Mouse (Mus musculus): ENCODE measurements around the gene Hist1h2bj. TPM values are rescaled to one million over a fixed set of nuclear protein-coding genes. Genes with fewer than 3 reads are reported as not detected.
"Not testable (repeated sequence)": the region's sequence is repeated elsewhere in the genome, so short reads cannot be mapped to it uniquely, and the experiment has no call there.

Gene Hist1h2bj
- polyA plus RNA-seq, 1 experiment from 2014 or later = 7.0 TPM

DNA sequence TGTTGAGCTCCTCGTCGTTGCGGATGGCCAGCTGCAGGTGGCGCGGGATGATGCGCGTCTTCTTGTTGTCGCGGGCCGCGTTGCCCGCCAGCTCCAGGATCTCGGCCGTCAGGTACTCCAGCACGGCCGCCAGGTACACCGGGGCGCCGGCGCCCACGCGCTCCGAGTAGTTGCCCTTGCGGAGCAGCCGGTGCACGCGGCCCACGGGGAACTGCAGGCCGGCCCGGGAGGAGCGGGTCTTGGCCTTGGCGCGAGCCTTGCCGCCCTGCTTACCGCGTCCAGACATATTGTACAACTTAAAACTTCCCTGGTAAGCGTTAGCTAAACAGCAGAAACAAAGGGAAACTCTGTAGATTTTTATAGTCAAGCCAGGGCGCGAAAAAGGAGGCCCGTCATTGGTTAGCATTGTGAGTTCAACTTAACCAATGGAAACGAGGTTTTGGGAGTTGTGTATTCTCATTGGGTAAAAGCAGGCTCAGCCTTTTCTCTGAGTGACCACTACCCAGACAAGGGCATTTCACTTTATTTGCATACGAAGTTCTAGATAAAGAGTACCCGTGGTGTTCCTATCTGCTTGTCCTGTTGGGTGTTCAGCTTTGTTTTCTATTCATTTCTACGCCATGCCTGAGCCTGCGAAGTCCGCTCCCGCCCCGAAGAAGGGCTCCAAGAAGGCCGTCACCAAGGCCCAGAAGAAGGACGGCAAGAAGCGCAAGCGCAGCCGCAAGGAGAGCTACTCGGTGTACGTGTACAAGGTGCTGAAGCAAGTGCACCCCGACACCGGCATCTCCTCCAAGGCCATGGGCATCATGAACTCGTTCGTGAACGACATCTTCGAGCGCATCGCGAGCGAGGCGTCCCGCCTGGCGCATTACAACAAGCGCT, 7.5 kb upstream of the Hist1h2bj start, which contains the start of the genes Hist1h2ah and Hist1h2bk:
Gene Hist1h2ah, minus strand, starts transcription at position 302 of the 882 bp plus-strand sequence.
Gene Hist1h2bk, plus strand, starts transcription at position 604 of the 882 bp plus-strand sequence.
- ATAC-seq (peak; percentile 98), DNase-seq (ENCODE audit: low spot score) (peak; percentile 99)
- Histone ChIP-seq H3K27ac (ENCODE audit: low read depth, low read length) (peak within 1 kb of the TSS; percentile 88), H3K4me1 (ENCODE audit: control insufficient read depth, insufficient read depth, low read length) (peaks cover 14% of the 10 kb centered on the region), H3K4me3 (ENCODE audit: low read depth, low read length) (peak within 1 kb of the TSS; percentile 35), H3K9ac (ENCODE audit: low read length) (peak within 1 kb of the TSS; percentile 66), H3K4me2 (ENCODE audit: low read length) (peak within 1 kb of the TSS; percentile 64)
- H3K27me3 ChIP-seq (replicated peaks; ENCODE audit: control insufficient read depth, insufficient read depth, low read length); H3K9me3 ChIP-seq (replicated peaks; ENCODE audit: control insufficient read depth, low read length); H3K36me3 ChIP-seq (ENCODE audit: control insufficient read depth, insufficient read depth, low read length): not testable (repeated sequence)
- under 1% methylated on average over 23 of the region's 69 CpGs for WGBS

- Histone ChIP-seq H3K36me3 (ENCODE audit: control insufficient read depth, insufficient read depth, low read length) (no peaks in the 10 kb centered on the region), H3K4me1 (ENCODE audit: control insufficient read depth, insufficient read depth, low read length) (peaks cover 16% of the 10 kb centered on the region), H3K27me3 (replicated peaks; ENCODE audit: control insufficient read depth, insufficient read depth, low read length) (no peaks in the 10 kb centered on the region), H3K9me3 (replicated peaks; ENCODE audit: control insufficient read depth, low read length) (no peaks in the 10 kb centered on the region), H3K9ac (ENCODE audit: low read length) (peak overlapping the region; percentile 66), H3K4me3 (ENCODE audit: low read depth, low read length) (peak overlapping the region; percentile 35), H3K27ac (ENCODE audit: low read depth, low read length) (peak overlapping the region; percentile 88), H3K4me2 (ENCODE audit: low read length) (peak overlapping the region; percentile 64)
- 1% methylated on average over 18 of the region's 23 CpGs for WGBS
- ATAC-seq (peak; percentile 1; the same call in 1 of the 2 replicates), DNase-seq (ENCODE audit: low spot score) (no peak)
Observed at GRCm38 (mm10) chr13:22036149-22036956, 6.7 kb upstream of the Hist1h2bj start.

GRCm38 (mm10) chr13:22036986-22037385, 6.0 kb upstream of the Hist1h2bj start:
- Histone ChIP-seq H3K27me3 (replicated peaks; ENCODE audit: control insufficient read depth, insufficient read depth, low read length) (no peaks in the 10 kb centered on the region), H3K4me1 (ENCODE audit: control insufficient read depth, insufficient read depth, low read length) (peaks cover 18% of the 10 kb centered on the region), H3K27ac (ENCODE audit: low read depth, low read length) (peak overlapping the region; percentile 88), H3K9me3 (replicated peaks; ENCODE audit: control insufficient read depth, low read length) (no peaks in the 10 kb centered on the region), H3K36me3 (ENCODE audit: control insufficient read depth, insufficient read depth, low read length) (no peaks in the 10 kb centered on the region), H3K4me3 (ENCODE audit: low read depth, low read length) (peak overlapping the region; percentile 35), H3K9ac (ENCODE audit: low read length) (peak overlapping the region; percentile 66), H3K4me2 (ENCODE audit: low read length) (peak overlapping the region; percentile 64)
- 50% methylated on average over 3 of the region's 3 CpGs for WGBS
- ATAC-seq (no peak), DNase-seq (ENCODE audit: low spot score) (no peak)

DNA sequence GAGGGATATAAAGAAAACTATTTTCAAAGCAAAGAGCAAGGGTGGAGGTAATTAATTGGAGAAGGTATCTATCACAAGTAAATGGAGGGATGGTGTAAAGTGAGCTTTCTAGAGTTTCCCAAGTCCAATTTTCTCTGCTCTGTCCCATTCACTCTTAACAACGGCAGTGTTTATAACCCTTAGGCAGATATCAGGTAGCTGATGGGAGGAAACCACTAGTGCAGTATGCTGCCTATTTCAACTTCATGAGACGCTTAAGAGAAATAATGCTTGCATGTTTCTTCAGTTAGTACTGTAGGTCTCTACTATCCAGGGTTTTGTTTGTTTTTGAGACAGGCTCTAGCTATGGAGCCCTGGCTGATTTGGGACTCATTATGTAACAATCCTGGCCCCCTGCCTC, 5.6 kb upstream of the Hist1h2bj start:
- H3K4me2 ChIP-seq (ENCODE audit: low read length) = 0 out of 2 replicates have a peak overlapping the region, but pooled peaks have one; percentile 64
- no peak for DNase-seq (ENCODE audit: low spot score)
- no peaks in the 10 kb centered on the region for H3K9me3 ChIP-seq (replicated peaks; ENCODE audit: control insufficient read depth, low read length)
- no peak overlapping the region for H3K27ac ChIP-seq (ENCODE audit: low read depth, low read length)
- no peaks in the 10 kb centered on the region for H3K27me3 ChIP-seq (replicated peaks; ENCODE audit: control insufficient read depth, insufficient read depth, low read length)
- no peaks in the 10 kb centered on the region for H3K36me3 ChIP-seq (ENCODE audit: control insufficient read depth, insufficient read depth, low read length)
- ATAC-seq = no peak
- H3K4me3 ChIP-seq (ENCODE audit: low read depth, low read length) = no peak overlapping the region
- 69% methylated on average over 2 of the region's 2 CpGs for WGBS
- H3K9ac ChIP-seq (ENCODE audit: low read length) = no peak overlapping the region
- H3K4me1 ChIP-seq (ENCODE audit: control insufficient read depth, insufficient read depth, low read length) = peaks cover 21% of the 10 kb centered on the region

- 54% methylated on average over 5 of the region's 5 CpGs for WGBS
- no peak for ATAC-seq
- Histone ChIP-seq H3K9me3 (replicated peaks; ENCODE audit: control insufficient read depth, low read length) (no peaks in the 10 kb centered on the region), H3K27me3 (replicated peaks; ENCODE audit: control insufficient read depth, insufficient read depth, low read length) (no peaks in the 10 kb centered on the region), H3K27ac (ENCODE audit: low read depth, low read length) (no peak overlapping the region), H3K4me2 (ENCODE audit: low read length) (peak overlapping the region; percentile 72; the same call in 1 of the 2 replicates), H3K9ac (ENCODE audit: low read length) (no peak overlapping the region), H3K4me1 (ENCODE audit: control insufficient read depth, insufficient read depth, low read length) (peaks cover 26% of the 10 kb centered on the region), H3K4me3 (ENCODE audit: low read depth, low read length) (no peak overlapping the region), H3K36me3 (ENCODE audit: control insufficient read depth, insufficient read depth, low read length) (no peaks in the 10 kb centered on the region)
- DNase-seq (ENCODE audit: low spot score) = no peak
Observed at GRCm38 (mm10) chr13:22039364-22039763, 3.6 kb upstream of the Hist1h2bj start.

- Histone ChIP-seq H3K4me2 (ENCODE audit: low read length) (peak overlapping the region; percentile 72), H3K36me3 (ENCODE audit: control insufficient read depth, insufficient read depth, low read length) (no peaks in the 10 kb centered on the region), H3K4me3 (ENCODE audit: low read depth, low read length) (peak overlapping the region; percentile 38), H3K4me1 (ENCODE audit: control insufficient read depth, insufficient read depth, low read length) (peaks cover 24% of the 10 kb centered on the region), H3K27ac (ENCODE audit: low read depth, low read length) (peak overlapping the region; percentile 86; the same call in 1 of the 2 replicates), H3K27me3 (replicated peaks; ENCODE audit: control insufficient read depth, insufficient read depth, low read length) (no peaks in the 10 kb centered on the region), H3K9ac (ENCODE audit: low read length) (peak overlapping the region; percentile 62), H3K9me3 (replicated peaks; ENCODE audit: control insufficient read depth, low read length) (no peaks in the 10 kb centered on the region)
- 4% methylated on average over 2 of the region's 2 CpGs for WGBS
- DNase-seq (ENCODE audit: low spot score) = no peak
- ATAC-seq = no peak
Observed at GRCm38 (mm10) chr13:22039951-22040463, 3.0 kb upstream of the Hist1h2bj start.

GRCm38 (mm10) chr13:22040464-22041141, 2.4 kb upstream of the Hist1h2bj start:
- H3K4me3 ChIP-seq (ENCODE audit: low read depth, low read length) = peak overlapping the region; percentile 38
- ATAC-seq (peak; percentile 11), DNase-seq (ENCODE audit: low spot score) (peak; percentile 44)
- peak overlapping the region; percentile 62 for H3K9ac ChIP-seq (ENCODE audit: low read length)
- under 1% methylated on average over 22 of the region's 24 CpGs for WGBS
- H3K4me2 ChIP-seq (ENCODE audit: low read length) = peak overlapping the region; percentile 72
- H3K27ac ChIP-seq (ENCODE audit: low read depth, low read length) = peak overlapping the region; percentile 86
- no peaks in the 10 kb centered on the region for H3K36me3 ChIP-seq (ENCODE audit: control insufficient read depth, insufficient read depth, low read length)
- no peaks in the 10 kb centered on the region for H3K27me3 ChIP-seq (replicated peaks; ENCODE audit: control insufficient read depth, insufficient read depth, low read length)
- H3K9me3 ChIP-seq (replicated peaks; ENCODE audit: control insufficient read depth, low read length) = no peaks in the 10 kb centered on the region
- peaks cover 24% of the 10 kb centered on the region for H3K4me1 ChIP-seq (ENCODE audit: control insufficient read depth, insufficient read depth, low read length)

DNA sequence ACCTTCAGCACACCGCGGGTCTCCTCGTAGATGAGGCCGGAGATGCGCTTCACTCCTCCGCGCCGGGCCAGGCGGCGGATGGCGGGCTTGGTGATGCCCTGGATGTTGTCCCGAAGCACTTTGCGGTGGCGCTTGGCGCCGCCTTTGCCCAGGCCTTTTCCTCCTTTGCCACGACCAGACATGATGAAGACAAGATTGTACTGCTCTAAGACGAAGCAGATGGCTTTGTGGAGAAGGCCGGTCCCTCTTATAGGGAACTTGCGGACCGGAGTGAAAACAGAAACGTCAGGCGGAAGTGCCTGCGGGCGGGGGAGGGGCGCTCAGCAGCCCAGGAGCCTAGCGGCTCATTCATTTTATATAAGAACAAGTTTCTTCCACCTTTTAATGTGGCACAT, 1.9 kb upstream of the Hist1h2bj start, which contains the start of gene Hist1h4i:
Gene Hist1h4i, minus strand, starts transcription at position 221 of the 395 bp plus-strand sequence.
- peak within 1 kb of the TSS; percentile 38 for H3K4me3 ChIP-seq (ENCODE audit: low read depth, low read length)
- peak within 1 kb of the TSS; percentile 65 for H3K9ac ChIP-seq (ENCODE audit: low read length)
- 0% methylated on average over 24 of the region's 27 CpGs for whole genome bisulfite sequencing
- peak; percentile 97 for DNase-seq (ENCODE audit: low spot score)
- H3K36me3 ChIP-seq (ENCODE audit: control insufficient read depth, insufficient read depth, low read length); H3K9me3 ChIP-seq (replicated peaks; ENCODE audit: control insufficient read depth, low read length); H3K27me3 ChIP-seq (replicated peaks; ENCODE audit: control insufficient read depth, insufficient read depth, low read length): not testable (repeated sequence)
- H3K27ac ChIP-seq (ENCODE audit: low read depth, low read length) = peak within 1 kb of the TSS; percentile 86
- peak; percentile 59 for ATAC-seq
- peaks cover 24% of the 10 kb centered on the region for H3K4me1 ChIP-seq (ENCODE audit: control insufficient read depth, insufficient read depth, low read length)
- H3K4me2 ChIP-seq (ENCODE audit: low read length) = peak within 1 kb of the TSS; percentile 72
